Mouse (Mus musculus) adrenal gland, adult 8-10 months (tissue): Measurements from ENCODE around the gene Fras1. TPM values are rescaled to one million over a fixed set of nuclear protein-coding genes. Genes with fewer than 3 reads are reported as not detected.
A peak's percentile ranks its signal among the peaks of the same experiment; 100 is the strongest.

Source experiments
- DNase-seq: peaks from one replicate; pipeline ENCODE4 v3.0.0; 2022
- total RNA-seq, 4 experiments: library from RNA; stranded (reverse); gene quantifications; 2 replicates each; pipeline ENCODE4 v1.2.4; 2022

Gene Fras1
- total RNA-seq, 4 experiments from 2014 or later = 1.3 to 4.1 (median 2.1) TPM

DNA sequence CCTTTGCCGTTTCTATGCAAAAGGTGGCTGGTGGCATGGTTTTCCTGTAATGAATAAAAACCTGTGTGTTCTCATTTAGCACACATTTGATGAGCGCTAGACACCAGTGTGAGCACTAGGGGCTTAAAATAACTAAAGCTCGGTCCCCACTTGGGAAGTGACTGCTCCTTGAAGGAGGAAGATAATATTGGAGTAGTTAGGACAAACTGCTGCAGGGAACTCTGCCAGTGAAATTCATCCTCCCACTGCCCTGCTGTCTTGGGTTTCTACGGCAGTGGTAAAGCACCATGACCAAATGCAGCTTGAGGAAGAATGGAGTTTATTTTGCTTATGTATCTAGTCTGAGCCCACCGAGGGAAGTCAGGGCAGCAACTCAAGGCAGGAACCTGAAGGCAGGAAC lies 211.0 kb downstream of the Fras1 start:
- DNase-seq = no peak

DNA sequence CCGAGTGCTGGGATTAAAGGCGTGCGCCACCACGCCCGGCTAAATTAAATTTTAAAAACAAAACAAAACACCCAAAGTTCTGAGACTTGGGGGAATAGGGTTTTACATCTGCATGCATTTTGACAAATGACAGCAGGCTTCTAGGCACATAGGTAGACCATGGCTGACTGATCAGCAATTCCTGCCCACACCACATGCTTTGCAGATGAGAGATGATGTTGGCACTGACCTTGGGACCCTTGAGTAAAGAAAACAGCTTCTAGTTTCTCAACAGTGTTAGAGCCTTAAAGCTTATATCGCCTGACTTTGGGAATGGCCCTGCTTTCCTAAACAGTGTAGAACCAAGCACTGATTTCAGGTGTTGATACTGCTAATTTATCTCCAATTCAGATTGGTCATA lies 216.9 kb downstream of the Fras1 start:
- DNase-seq = no peak

- DNase-seq = no peak
Measured at GRCm38 (mm10) chr5:96595793-96596192, 222.0 kb downstream of the Fras1 start.

DNA sequence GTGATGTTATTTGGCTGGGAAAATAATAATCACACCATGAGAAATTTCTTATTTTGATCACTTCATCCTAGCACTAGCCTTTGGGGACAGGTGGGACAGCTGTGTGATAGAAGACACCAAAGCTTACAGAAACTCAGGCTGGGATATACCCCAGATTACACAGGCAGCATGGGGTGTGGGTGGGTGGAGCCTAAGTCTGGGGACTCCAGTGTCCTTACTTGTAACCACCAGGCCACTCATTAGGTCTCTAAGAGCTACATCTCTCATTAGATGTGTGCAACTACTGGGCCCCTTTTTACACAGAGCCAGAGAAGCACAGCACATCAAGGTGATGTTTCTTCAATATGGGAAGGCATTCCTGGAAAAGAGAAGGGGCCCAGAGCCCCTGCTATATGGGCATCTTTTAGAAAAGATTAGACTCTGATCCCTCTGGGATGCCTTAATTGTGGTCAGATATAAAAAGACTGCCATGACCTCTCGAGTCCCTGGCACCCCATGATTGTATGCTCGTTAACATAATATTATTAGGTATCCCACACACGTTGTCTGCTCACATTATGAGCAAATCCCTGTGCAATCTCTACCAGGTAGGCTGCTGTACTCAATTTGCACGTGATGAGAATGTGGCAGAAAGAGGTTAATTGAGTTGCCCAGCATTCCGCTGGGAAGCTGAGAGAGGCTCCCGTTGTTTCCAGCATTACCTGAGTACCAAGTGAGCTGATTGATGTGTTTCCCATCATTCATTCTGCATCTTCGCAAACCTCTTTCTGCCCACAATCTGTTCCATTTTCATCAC lies 230.4 kb downstream of the Fras1 start:
- DNase-seq = no peak

GRCm38 (mm10) chr5:96608036-96608435 lies 234.3 kb downstream of the Fras1 start:
- DNase-seq = no peak

GRCm38 (mm10) chr5:96608581-96609280 lies 235.0 kb downstream of the Fras1 start:
- no peak for DNase-seq

DNA sequence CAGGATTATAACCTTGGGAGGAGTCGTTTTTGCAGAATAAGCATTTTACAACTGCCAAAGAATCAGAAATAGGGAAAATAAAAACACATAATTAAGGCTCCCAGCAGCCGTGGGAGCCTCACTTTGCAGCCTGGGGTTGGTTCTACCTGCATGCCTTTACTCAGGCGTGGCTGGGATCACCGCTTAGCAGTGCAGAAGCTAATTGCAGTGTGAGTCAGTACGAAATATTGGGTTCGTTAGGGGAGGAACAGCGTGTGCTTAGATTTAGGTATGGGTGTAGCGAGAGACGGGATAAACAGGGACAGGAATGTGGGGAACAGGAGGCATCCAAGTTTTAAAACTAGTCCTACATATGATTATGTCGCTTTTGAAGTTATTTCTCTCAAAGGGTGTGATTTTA lies 238.3 kb downstream of the Fras1 start:
- no peak for DNase-seq

- no peak for DNase-seq
Measured at GRCm38 (mm10) chr5:96616954-96617646, 243.3 kb downstream of the Fras1 start.

DNA sequence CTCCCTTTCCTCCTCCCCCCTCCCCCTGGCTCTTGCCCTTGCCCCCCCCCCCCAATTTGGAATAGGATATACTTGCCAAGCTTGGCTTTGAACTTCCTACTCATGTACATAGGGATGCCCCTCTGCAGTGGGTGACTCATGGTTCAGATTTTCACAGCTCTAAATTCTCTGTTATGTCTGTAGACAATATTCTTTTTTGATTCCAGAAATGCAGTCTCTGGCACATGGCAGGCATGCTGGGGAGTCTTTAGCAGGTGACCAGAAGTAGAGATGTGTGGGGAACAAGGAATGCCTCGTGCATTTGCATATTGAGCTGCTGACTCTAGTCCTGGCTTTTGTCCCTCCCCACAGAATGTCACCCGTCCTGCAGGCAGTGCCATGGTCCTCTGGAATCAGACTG lies 244.3 kb downstream of the Fras1 start:
- DNase-seq = no peak

- peak; percentile 77 for DNase-seq
Measured at GRCm38 (mm10) chr5:96620209-96620608, 246.5 kb downstream of the Fras1 start.

- DNase-seq = no peak
Measured at GRCm38 (mm10) chr5:96620618-96621017, 246.9 kb downstream of the Fras1 start.

- no peak for DNase-seq
Measured at GRCm38 (mm10) chr5:96622604-96623352, 249.0 kb downstream of the Fras1 start.

GRCm38 (mm10) chr5:96629851-96630250 lies 256.1 kb downstream of the Fras1 start:
- DNase-seq = no peak

DNA sequence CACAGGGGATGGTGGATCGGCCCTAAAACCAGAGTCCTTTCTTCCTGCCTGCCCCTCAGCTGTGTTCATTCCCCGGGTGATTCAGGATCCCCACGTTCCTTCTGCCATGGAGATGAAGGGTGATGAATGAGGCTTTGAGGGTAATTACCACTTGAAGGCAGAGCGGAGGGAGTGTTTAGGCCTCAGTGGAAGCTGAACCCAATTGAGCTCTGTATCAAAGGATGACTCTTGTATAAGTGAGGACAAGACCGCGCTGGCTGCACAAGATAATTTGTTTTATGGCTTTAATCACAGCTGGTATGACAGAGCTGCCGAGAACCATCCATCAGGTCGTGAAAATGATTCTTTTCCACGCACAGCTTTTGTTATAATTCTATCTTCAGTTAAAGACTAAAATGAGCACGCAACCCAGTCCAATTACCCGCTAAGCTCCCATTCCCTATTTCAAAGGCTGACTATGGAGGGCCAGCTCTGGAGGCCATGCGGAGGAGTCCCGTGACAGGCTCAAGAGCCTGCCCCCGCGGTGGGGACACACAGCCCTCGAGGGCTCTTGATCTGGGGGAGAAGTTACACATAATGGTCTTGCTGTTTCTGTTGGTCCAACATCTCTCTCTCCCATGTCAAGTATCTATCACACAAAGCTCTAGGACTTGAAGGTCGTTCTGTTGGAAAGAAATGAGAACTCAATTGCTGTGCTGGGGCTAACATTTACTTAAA lies 261.5 kb downstream of the Fras1 start:
- no peak for DNase-seq

GRCm38 (mm10) chr5:96635866-96636265 lies 262.1 kb downstream of the Fras1 start:
- DNase-seq = no peak

DNA sequence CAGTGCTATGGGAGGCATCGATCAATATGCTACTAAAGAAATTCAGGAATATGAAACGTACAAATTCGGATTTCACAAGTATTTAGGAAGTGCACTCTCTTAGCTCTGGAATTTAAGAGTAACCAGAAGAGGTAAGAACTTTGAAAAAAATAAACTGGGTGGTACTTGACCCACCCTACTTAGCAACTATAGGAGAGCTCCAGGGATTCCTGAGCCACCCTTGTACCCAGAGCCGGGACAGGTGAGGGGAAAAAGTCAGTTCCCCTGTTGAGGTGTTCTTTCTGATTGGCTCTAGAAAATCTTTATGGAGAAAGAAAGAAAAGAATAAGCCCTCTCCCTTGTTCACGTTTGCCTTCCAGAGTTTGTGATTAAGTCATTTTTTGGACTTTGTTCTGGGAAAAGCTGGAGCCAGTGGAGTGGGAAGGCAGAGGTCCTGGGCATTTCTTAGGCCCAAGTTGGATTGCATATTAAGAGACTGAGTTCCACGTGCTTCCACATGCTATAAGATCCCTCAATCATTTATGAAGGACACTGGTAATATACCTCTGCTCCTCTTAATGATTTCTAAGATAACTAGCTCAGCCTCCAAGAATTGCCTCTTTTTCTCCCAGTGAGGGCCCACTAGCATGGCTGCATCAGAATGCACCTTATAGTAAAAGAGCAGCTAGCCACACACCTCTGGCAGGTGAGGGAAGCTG lies 265.6 kb downstream of the Fras1 start:
- no peak for DNase-seq

GRCm38 (mm10) chr5:96641297-96641696 lies 267.5 kb downstream of the Fras1 start:
- no peak for DNase-seq

GRCm38 (mm10) chr5:96675676-96676075 lies 301.9 kb downstream of the Fras1 start:
- no peak for DNase-seq

DNA sequence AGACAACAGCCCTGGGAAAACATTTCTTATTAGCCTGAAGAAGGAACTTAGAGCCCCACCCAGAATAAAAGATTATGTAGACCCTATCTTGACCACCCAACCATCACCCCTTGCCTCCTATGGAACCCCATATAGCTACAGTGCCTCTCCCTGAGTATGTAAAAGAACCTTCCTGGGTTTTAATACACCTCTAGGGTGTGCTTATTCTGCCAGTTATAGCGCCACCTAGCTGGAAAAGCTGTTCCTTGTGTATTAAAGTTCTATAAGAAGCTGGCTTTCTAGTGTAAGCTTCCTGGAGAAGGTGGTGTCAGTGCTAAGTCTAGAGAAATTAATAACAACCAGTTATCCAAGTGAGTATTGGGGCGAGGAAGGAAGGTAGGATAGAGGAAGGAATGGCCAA lies 303.7 kb downstream of the Fras1 start:
- no peak for DNase-seq

- no peak for DNase-seq
Measured at GRCm38 (mm10) chr5:96681085-96681484, 307.3 kb downstream of the Fras1 start.

GRCm38 (mm10) chr5:96682777-96683176 lies 309.0 kb downstream of the Fras1 start:
- DNase-seq = no peak
